Mouse (Mus musculus) kidney, adult 2 months (tissue): ENCODE results near the gene Samd4b. TPM values are rescaled to one million over a fixed set of nuclear protein-coding genes. Genes with fewer than 3 reads are reported as not detected.
"Not testable (repeated sequence)": the region's sequence is repeated elsewhere in the genome, so short reads cannot be mapped to it uniquely, and the experiment has no call there.

ENCODE experiments used
- DNase-seq: peaks from one replicate; pipeline ENCODE4 v3.0.0; 2021
- H3K27ac ChIP-seq: fragments of 200-500 bp; 2 replicates; pipeline ENCODE4 v1.5.1; 2012; ENCODE audit warnings: low read depth, low read length, control low read depth, inconsistent platforms; ENCODE audit not compliant: insufficient read depth
- H3K27me3 ChIP-seq: fragments of 200-500 bp; replicated peaks from 2 replicates; pipeline ENCODE4 v1.6.1; 2012; ENCODE audit warnings: mild to moderate bottlenecking, moderate library complexity, low read length, inconsistent platforms; ENCODE audit not compliant: control insufficient read depth, insufficient read depth
- H3K36me3 ChIP-seq: fragments of 200-500 bp; 2 replicates; pipeline ENCODE4 v1.6.1; 2012; ENCODE audit warnings: mild to moderate bottlenecking, moderate library complexity, low read length, inconsistent platforms; ENCODE audit not compliant: control insufficient read depth, insufficient read depth
- H3K4me1 ChIP-seq: fragments of 200-500 bp; 2 replicates; pipeline ENCODE4 v1.6.1; 2011; ENCODE audit warnings: low read length; ENCODE audit not compliant: control insufficient read depth, insufficient read depth
- H3K4me3 ChIP-seq: fragments of 200-500 bp; 2 replicates; pipeline ENCODE4 v1.5.1; 2011; ENCODE audit warnings: mild to moderate bottlenecking, low read depth, low read length, control low read depth; ENCODE audit not compliant: insufficient read depth
- CTCF ChIP-seq: fragments of 200-500 bp; conservative IDR thresholded peaks from 2 replicates; pipeline ENCODE4 v1.5.1; 2011; ENCODE audit warnings: low read depth, mild to moderate bottlenecking, control low read depth, low read length, moderate library complexity, mixed read lengths; ENCODE audit not compliant: insufficient read depth, insufficient read length
- POLR2A ChIP-seq: fragments of 200-500 bp; IDR thresholded peaks from one replicate; pipeline ENCODE4 v1.6.1; 2011; ENCODE audit warnings: low read depth, low read length, control low read depth
- WGBS: fragments of 180-500 bp; shearing (Covaris S2); methylation state at CpG from one replicate; pipeline ENCODE4 v1.1.7; 2018; 5-methylcytosine and 5-hydroxymethylcytosine counted together
- polyA plus RNA-seq: library from polyadenylated mRNA; depleted of rRNA; stranded (reverse); fragments of >200 nt; gene quantifications from 2 replicates; pipeline ENCODE4 v1.2.3, GENCODE M21; 2012

Samd4b gene
- polyA plus RNA-seq, 1 experiment, result 67.0 TPM

DNA sequence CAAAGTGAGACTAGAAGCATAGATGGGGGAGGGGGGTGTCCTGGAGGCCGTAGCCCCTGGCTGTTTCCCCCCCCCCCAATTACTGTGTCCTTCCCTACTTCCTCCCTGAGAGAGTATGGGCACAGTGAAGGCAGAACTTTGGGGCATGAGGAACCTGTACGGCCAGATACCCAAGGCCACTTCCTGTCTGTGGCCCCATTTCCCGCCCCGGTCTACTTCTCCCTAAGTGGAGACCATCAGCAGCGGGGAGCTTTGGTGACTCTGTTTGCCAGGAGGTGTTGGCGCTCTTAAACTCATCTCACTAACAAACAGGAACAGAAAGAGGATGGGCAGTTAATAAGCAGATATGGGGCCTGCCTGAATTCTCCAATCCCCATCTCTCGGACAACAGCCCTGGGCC lies 50.3 kb downstream of the Samd4b start:
- H3K4me3 ChIP-seq, result no peak overlapping the region
- 65% methylated on average over 7 of the region's 7 CpGs for WGBS
- no peak for DNase-seq
- H3K27me3 ChIP-seq, result no peaks in the 10 kb centered on the region
- H3K36me3 ChIP-seq, result no peaks in the 10 kb centered on the region
- no peak for TF ChIP-seq CTCF
- no peak for TF ChIP-seq POLR2A
- no peaks in the 10 kb centered on the region for H3K4me1 ChIP-seq
- no peak overlapping the region for H3K27ac ChIP-seq

DNA sequence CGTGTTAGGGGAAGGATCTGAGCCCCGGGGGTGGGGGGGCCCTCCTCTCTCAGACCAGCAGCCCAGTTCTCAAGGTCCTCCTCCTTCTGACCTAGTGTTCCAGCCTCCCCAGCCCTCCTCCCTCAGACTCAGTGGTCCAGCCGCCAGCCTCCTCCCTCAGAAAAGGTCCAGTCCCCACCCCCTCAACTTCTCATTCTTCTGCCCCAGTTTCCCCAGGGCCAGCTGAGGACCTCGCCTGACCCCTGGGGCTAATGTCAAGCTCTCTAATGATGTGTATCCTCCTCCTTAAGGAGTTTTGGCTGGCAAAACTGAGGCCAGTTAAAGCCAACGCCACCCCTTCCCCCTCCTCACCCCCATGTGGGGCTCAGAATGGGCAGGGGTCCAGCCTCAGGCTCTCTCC lies 50.8 kb downstream of the Samd4b start, which contains the start of gene Nccrp1:
TSS of gene Nccrp1 (minus strand) at position 101 of the 400 bp plus-strand sequence.
- Histone ChIP-seq H3K4me1 (no peaks in the 10 kb centered on the region), H3K27me3 (no peaks in the 10 kb centered on the region), H3K27ac (0 out of 2 replicates have a peak within 1 kb of the TSS, but pooled peaks have one; percentile 17), H3K4me3 (peak within 1 kb of the TSS; percentile 34), H3K36me3 (no peaks in the 10 kb centered on the region)
- WGBS, result 4% methylated on average over 5 of the region's 5 CpGs
- DNase-seq, result no peak
- TF ChIP-seq CTCF, result no peak
- TF ChIP-seq POLR2A, result no peak

DNA sequence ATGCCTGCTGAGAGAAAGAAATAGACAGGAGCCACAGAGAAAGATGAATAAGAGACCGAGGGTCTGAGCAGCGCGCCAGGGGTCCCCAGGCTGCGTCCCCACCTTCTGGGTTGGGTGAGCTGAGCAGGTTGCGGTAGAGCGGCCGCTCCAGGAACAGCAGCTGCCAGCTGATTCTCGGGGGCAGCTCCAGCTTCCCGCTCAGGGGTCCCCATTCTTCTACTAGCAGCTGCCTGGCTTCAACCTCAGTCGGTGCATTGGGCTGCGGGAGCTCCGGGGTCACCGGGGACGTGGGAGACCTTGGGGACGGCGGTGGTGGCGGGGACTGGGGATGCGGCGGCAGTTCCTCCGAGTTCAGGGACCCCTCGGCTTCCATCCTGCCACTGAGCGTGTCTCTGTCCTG lies 51.3 kb downstream of the Samd4b start:
- WGBS, result 6% methylated on average over 22 of the region's 22 CpGs
- no peak for DNase-seq
- H3K4me3 ChIP-seq, result peak overlapping the region; percentile 34

DNA sequence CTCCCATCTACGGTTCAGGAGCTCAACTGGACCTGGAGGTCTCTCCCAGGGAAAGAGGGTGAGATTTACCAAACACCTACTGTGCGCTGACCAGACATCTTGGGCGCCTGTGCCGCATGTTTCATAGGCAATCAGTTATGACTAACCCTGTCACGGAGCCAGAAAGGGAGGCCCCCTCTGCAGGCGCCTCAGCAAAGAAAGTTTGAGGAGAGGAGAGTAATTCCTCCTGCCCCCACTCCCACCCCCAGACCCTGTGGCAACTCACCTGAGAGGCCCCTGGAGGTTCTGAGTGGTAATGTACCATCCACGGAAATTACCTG lies 52.1 kb downstream of the Samd4b start:
- no peak for DNase-seq
- WGBS, result 56% methylated on average over 7 of the region's 7 CpGs
- Histone ChIP-seq H3K36me3 (no peaks in the 10 kb centered on the region), H3K27ac (no peak overlapping the region), H3K27me3 (no peaks in the 10 kb centered on the region), H3K4me1 (no peaks in the 10 kb centered on the region), H3K4me3 (peak overlapping the region; percentile 34)
- no peak for TF ChIP-seq CTCF

More for the DNA sequence above, 51.3 kb downstream of the Samd4b start:
- H3K4me1 ChIP-seq, result no peaks in the 10 kb centered on the region
- H3K27me3 ChIP-seq, result no peaks in the 10 kb centered on the region
- no peaks in the 10 kb centered on the region for H3K36me3 ChIP-seq
- TF ChIP-seq CTCF (no peak), POLR2A (no peak)
- H3K27ac ChIP-seq, result 0 out of 2 replicates have a peak overlapping the region, but pooled peaks have one; percentile 17

- no peak overlapping the region for H3K27ac ChIP-seq
- 36% methylated on average over 14 of the region's 14 CpGs for WGBS
- no peaks in the 10 kb centered on the region for H3K36me3 ChIP-seq
- no peak for TF ChIP-seq CTCF
- no peak for TF ChIP-seq POLR2A
- H3K4me1 ChIP-seq, result no peaks in the 10 kb centered on the region
- H3K27me3 ChIP-seq, result no peaks in the 10 kb centered on the region
- DNase-seq, result peak; percentile 58
- H3K4me3 ChIP-seq, result peak overlapping the region; percentile 34; the same call in 1 of the 2 replicates
Observed at GRCm38 (mm10) chr7:28545048-28545890, 52.7 kb downstream of the Samd4b start.

DNA sequence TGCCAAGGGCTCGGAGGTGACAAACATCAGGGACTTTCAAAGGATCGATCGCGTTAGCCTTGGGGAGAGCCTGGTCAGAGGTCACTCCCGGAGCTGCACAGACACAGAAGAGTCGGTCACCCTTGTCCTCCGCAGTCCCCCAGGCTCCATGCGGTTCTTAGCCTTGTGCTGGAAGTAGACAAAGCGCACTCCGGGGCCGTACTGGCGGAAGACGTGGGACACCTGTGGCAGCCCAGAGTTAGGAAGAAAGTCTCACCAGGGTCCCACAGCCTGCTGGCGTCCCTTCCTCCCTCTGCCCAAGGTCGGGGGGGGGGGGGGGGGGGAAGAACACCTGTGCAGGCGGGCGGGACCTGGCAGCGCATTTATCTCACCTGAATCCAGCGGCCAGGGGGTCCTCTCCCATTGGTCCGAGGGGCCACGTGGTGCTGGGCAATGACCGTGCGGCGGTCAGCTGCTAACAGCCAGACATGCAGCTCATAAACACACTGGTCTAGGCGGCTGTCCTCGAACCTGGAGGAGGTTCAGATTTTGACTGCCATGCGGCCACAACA lies 53.8 kb downstream of the Samd4b start:
- TF ChIP-seq CTCF (no peak), POLR2A (no peak)
- Histone ChIP-seq H3K4me3 (peak overlapping the region; percentile 14; the same call in 1 of the 2 replicates), H3K27ac (peak overlapping the region; percentile 39; the same call in 1 of the 2 replicates), H3K4me1 (no peaks in the 10 kb centered on the region), H3K36me3 (no peaks in the 10 kb centered on the region), H3K27me3 (no peaks in the 10 kb centered on the region)
- peak; percentile 65 for DNase-seq
- 9% methylated on average over 25 of the region's 27 CpGs for WGBS

- TF ChIP-seq CTCF (no peak), POLR2A (no peak)
- Histone ChIP-seq H3K27ac (no peak within 1 kb of the TSS), H3K4me3 (no peak within 1 kb of the TSS), H3K27me3 (no peaks in the 10 kb centered on the region), H3K36me3 (no peaks in the 10 kb centered on the region), H3K4me1 (no peaks in the 10 kb centered on the region; the same call in 1 of the 2 replicates)
- WGBS, result 68% methylated on average over 4 of the region's 4 CpGs
- DNase-seq, result no peak
Observed at GRCm38 (mm10) chr7:28540526-28540925, 57.4 kb downstream of the Samd4b start, which contains the start of gene Sycn. Sycn (plus strand) TSS chr7:28540885.

DNA sequence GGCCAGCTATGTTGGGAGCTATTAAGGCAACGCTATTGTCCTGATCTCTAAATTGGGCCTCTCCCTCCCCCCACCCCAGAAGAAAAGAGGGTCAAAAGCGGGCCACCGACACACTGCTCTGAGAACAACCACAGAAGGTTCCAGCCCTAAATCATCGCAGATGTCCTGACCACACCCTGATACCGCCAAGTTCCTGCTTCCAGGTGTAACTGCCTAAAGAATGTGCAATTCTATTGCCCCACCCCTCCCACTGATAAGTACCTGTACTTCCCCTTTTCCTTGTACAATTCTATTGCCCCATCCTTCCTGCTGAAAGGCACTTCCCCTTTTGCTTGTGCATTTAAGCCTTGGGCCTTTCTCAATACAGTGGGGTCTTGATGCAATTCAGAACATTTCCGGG lies 59.1 kb downstream of the Samd4b start:
- not testable (repeated sequence) for H3K36me3 ChIP-seq, DNase-seq, H3K4me3 ChIP-seq, H3K27ac ChIP-seq, H3K27me3 ChIP-seq, H3K4me1 ChIP-seq
- WGBS, result 91% methylated on average over 6 of the region's 6 CpGs
